ENCODE assay signal across 13 mouse cellular contexts in genomic region chr6:30528800-30529199, GRCm38 (mm10). TPM values are rescaled to one million over a fixed set of nuclear protein-coding genes. Genes with fewer than 3 reads are reported as not detected.
DNase-seq lines count a peak whose midpoint lies in the region; ATAC-seq lines count a peak whose summit lies in the region.
"Had no signal": no experiment of that assay in that cellular context is flagged by ENCODE, and none has a peak within 500 bp of the region (broad histone marks: within the 10 kb centered on the region; RNA-seq: fewer than 3 reads in every experiment).

No protein-coding gene starts in this region.

- peak overlapping the region; percentile 9 for H3K4me2 ChIP-seq in heart, embryonic 14.5 days (ENCODE audit: low read length)
- no peak overlapping the region for H3K4me2 ChIP-seq in lung, embryonic 16.5 days (ENCODE audit: low read depth, low read length)
- no peak overlapping the region for H3K4me2 ChIP-seq in embryonic facial prominence, embryonic 11.5 days (ENCODE audit: low read depth, low read length)
- no peak overlapping the region for H3K4me2 ChIP-seq in limb, embryonic 12.5 days
- H3K4me2 ChIP-seq: liver, embryonic 13.5 days had no signal

- intact Hi-C loops in heart, postnatal 25 days (cut with DNase I): no loop called here

- no peaks in the 10 kb centered on the region for H3K36me3 ChIP-seq in heart, embryonic 14.5 days (ENCODE audit: control insufficient read depth, insufficient read depth, low read length)
- no peaks in the 10 kb centered on the region for H3K36me3 ChIP-seq in lung, embryonic 16.5 days (ENCODE audit: control insufficient read depth, insufficient read depth, low read length)
- H3K36me3 ChIP-seq in embryonic facial prominence, embryonic 11.5 days (replicated peaks; ENCODE audit: control insufficient read depth, insufficient read depth, low read depth, low read length): no peaks in the 10 kb centered on the region
- no peaks in the 10 kb centered on the region for H3K36me3 ChIP-seq in limb, embryonic 12.5 days
- H3K36me3 ChIP-seq: liver, embryonic 13.5 days had no signal

- no peak for DNase-seq in heart, postnatal 25 days (ENCODE audit: low spot score)
- no peak for DNase-seq in lung, postnatal 4 days
- no peak for DNase-seq in embryonic facial prominence, embryonic 11.5 days (ENCODE audit: low spot score)
- no peak for DNase-seq in urinary bladder, postnatal 4 days (ENCODE audit: low spot score in 2 of 2)
- DNase-seq: adrenal gland, postnatal 10 days; cerebellum, adult 11-12 months; forebrain, postnatal 0 days; liver, embryonic 13.5 days had no signal

- H3K4me3 ChIP-seq in heart, embryonic 14.5 days (ENCODE audit: control insufficient read depth in 1 of 2, insufficient read depth in 1 of 2, low read depth in 1 of 2, low read length in 2 of 2): no peak overlapping the region
- H3K4me3 ChIP-seq in lung, embryonic 16.5 days (ENCODE audit: low read length): no peak overlapping the region
- H3K4me3 ChIP-seq in embryonic facial prominence, embryonic 11.5 days (ENCODE audit: low read depth, low read length): no peak overlapping the region
- no peak overlapping the region for H3K4me3 ChIP-seq in limb, embryonic 12.5 days (replicated peaks)
- H3K4me3 ChIP-seq: liver, embryonic 13.5 days had no signal

- H3K4me1 ChIP-seq in heart, embryonic 14.5 days (ENCODE audit: control insufficient read depth in 2 of 2, insufficient read depth in 2 of 2, low read length in 2 of 2): peaks cover 30 to 51% of the 10 kb centered on the region in 2 experiments
- H3K4me1 ChIP-seq in lung, embryonic 16.5 days (replicated peaks; ENCODE audit: control insufficient read depth, insufficient read depth, low read length): peaks cover 11% of the 10 kb centered on the region
- H3K4me1 ChIP-seq in embryonic facial prominence, embryonic 11.5 days (ENCODE audit: control insufficient read depth, insufficient read depth, low read length): peaks cover 7% of the 10 kb centered on the region; the same call in 1 of the 2 replicates
- H3K4me1 ChIP-seq in limb, embryonic 12.5 days (replicated peaks): peaks cover 53% of the 10 kb centered on the region

- no peaks in the 10 kb centered on the region for H3K27me3 ChIP-seq in heart, embryonic 14.5 days (ENCODE audit: control insufficient read depth, insufficient read depth, low read length)
- H3K27me3 ChIP-seq in lung, embryonic 16.5 days (ENCODE audit: control insufficient read depth, insufficient read depth, low read depth, low read length): no peaks in the 10 kb centered on the region
- H3K27me3 ChIP-seq in embryonic facial prominence, embryonic 11.5 days (ENCODE audit: control insufficient read depth, insufficient read depth, low read length): no peaks in the 10 kb centered on the region
- no peaks in the 10 kb centered on the region for H3K27me3 ChIP-seq in limb, embryonic 12.5 days

- ATAC-seq in heart, embryonic 14.5 days (ENCODE audit: insufficient number of reproducible peaks, insufficient read depth, low FRiP score, low read depth): peak; percentile 65
- peak; percentile 56; the same call in 1 of the 2 replicates for ATAC-seq in lung, embryonic 16.5 days (ENCODE audit: low read depth)
- no peak for ATAC-seq in embryonic facial prominence, embryonic 11.5 days (replicated peaks; ENCODE audit: insufficient number of reproducible peaks, low FRiP score, low TSS enrichment, low read depth)
- no peak for ATAC-seq in limb, embryonic 12.5 days (ENCODE audit: insufficient number of reproducible peaks, insufficient read depth, low FRiP score, low TSS enrichment, low read depth)
- ATAC-seq: CD4-positive, CD25-positive, alpha-beta regulatory T cell, adult 4 months; forebrain, postnatal 0 days had no signal

- no peaks in the 10 kb centered on the region for H3K9me3 ChIP-seq in heart, embryonic 14.5 days (ENCODE audit: control insufficient read depth, low read length)
- no peaks in the 10 kb centered on the region for H3K9me3 ChIP-seq in lung, embryonic 16.5 days (ENCODE audit: control insufficient read depth, low read length)
- no peaks in the 10 kb centered on the region for H3K9me3 ChIP-seq in embryonic facial prominence, embryonic 11.5 days (replicated peaks; ENCODE audit: control insufficient read depth, low read length)
- H3K9me3 ChIP-seq in limb, embryonic 12.5 days: no peaks in the 10 kb centered on the region
- H3K9me3 ChIP-seq: liver, embryonic 13.5 days had no signal

- peak overlapping the region; percentile 51 for H3K9ac ChIP-seq in heart, embryonic 14.5 days (ENCODE audit: low read length)
- no peak overlapping the region for H3K9ac ChIP-seq in lung, embryonic 16.5 days (ENCODE audit: low read length)
- H3K9ac ChIP-seq in embryonic facial prominence, embryonic 11.5 days (replicated peaks; ENCODE audit: low read length): no peak overlapping the region; the same call in 1 of the 2 replicates
- no peak overlapping the region for H3K9ac ChIP-seq in limb, embryonic 12.5 days (replicated peaks)
- H3K9ac ChIP-seq: forebrain, postnatal 0 days; liver, embryonic 13.5 days had no signal

- peak overlapping the region; percentile 75 to 81 for H3K27ac ChIP-seq in heart, embryonic 14.5 days (replicated peaks in 1 of 2; ENCODE audit: control insufficient read depth in 1 of 2, insufficient read depth in 1 of 2, low read depth in 2 of 2, low read length in 2 of 2)
- no peak overlapping the region for H3K27ac ChIP-seq in lung, embryonic 16.5 days (ENCODE audit: low read length)
- peak overlapping the region; percentile 78; the same call in 1 of the 2 replicates for H3K27ac ChIP-seq in embryonic facial prominence, embryonic 11.5 days (replicated peaks; ENCODE audit: low read depth, low read length)
- H3K27ac ChIP-seq in limb, embryonic 12.5 days: peak overlapping the region; percentile 99
- H3K27ac ChIP-seq: liver, embryonic 13.5 days had no signal

- whole genome bisulfite sequencing in heart, embryonic 14.5 days: 6% methylated on average over 6 of the region's 6 CpGs
- WGBS in lung, embryonic 16.5 days: 16% methylated on average over 6 of the region's 6 CpGs
- WGBS in embryonic facial prominence, embryonic 11.5 days: 49% methylated on average over 6 of the region's 6 CpGs
- 22% methylated on average over 6 of the region's 6 CpGs for WGBS in limb, embryonic 12.5 days

RNA-seq across cellular contexts. Expression of gene Cpa2, which starts 12.6 kb away (rescaled TPM):
- polyA plus RNA-seq in heart, embryonic 14.5 days (2014; fragmentation: Nextera tagmentation; extraction: Ambion mirVana): 2.2 and 4.8 TPM in 2 replicates
- total RNA-seq in heart, postnatal 25 days (2021): not detected
- polyA plus RNA-seq in lung, embryonic 16.5 days (2015; fragmentation: Nextera tagmentation; extraction: Ambion mirVana): 5.2 and 6.0 TPM in 2 replicates
- 9.1 and 10.5 TPM in 2 replicates for polyA plus RNA-seq in embryonic facial prominence, embryonic 11.5 days (2014; fragmentation: Nextera tagmentation; extraction: Ambion mirVana)
- polyA plus RNA-seq in limb, embryonic 12.5 days (2016; fragmentation: Nextera tagmentation; extraction: Ambion mirVana): 23.7 and 28.1 TPM in 2 replicates

RNA-seq across cellular contexts. Expression of gene Ssmem1, which starts 19.2 kb away (rescaled TPM):
- not detected in 2 replicates for polyA plus RNA-seq in heart, embryonic 14.5 days (2014; fragmentation: Nextera tagmentation; extraction: Ambion mirVana)
- total RNA-seq in heart, postnatal 25 days (2021): under 1 TPM in 1 of 2 experiments, not detected in 1; 0.25 TPM
- 0.19 TPM in 1 of 2 replicates, not detected in the other for polyA plus RNA-seq in lung, embryonic 16.5 days (2015; fragmentation: Nextera tagmentation; extraction: Ambion mirVana)
- 0.15 and 0.36 TPM in 2 replicates for polyA plus RNA-seq in embryonic facial prominence, embryonic 11.5 days (2014; fragmentation: Nextera tagmentation; extraction: Ambion mirVana)
- polyA plus RNA-seq in limb, embryonic 12.5 days (2016; fragmentation: Nextera tagmentation; extraction: Ambion mirVana): 0.50 TPM in 1 of 2 replicates, not detected in the other
- polyA plus RNA-seq: CD4-positive, CD25-positive, alpha-beta regulatory T cell, adult 4 months; forebrain, postnatal 0 days had no signal

RNA-seq across cellular contexts. Expression of gene Tmem209, which starts 19.2 kb away (rescaled TPM):
- polyA plus RNA-seq in heart, embryonic 14.5 days (2014; fragmentation: Nextera tagmentation; extraction: Ambion mirVana): 25.4 and 26.3 TPM in 2 replicates
- 1 to 10 TPM; 7.5 TPM for total RNA-seq in heart, postnatal 25 days (2021)
- polyA plus RNA-seq in lung, embryonic 16.5 days (2015; fragmentation: Nextera tagmentation; extraction: Ambion mirVana): 33.9 and 38.5 TPM in 2 replicates
- 44.1 TPM in 2 replicates for polyA plus RNA-seq in embryonic facial prominence, embryonic 11.5 days (2014; fragmentation: Nextera tagmentation; extraction: Ambion mirVana)
- polyA plus RNA-seq in limb, embryonic 12.5 days (2016; fragmentation: Nextera tagmentation; extraction: Ambion mirVana): 36.4 and 39.9 TPM in 2 replicates

RNA-seq across cellular contexts. Expression of gene Cpa4, which starts 39.4 kb away (rescaled TPM):
- 2.5 TPM in 2 replicates for polyA plus RNA-seq in heart, embryonic 14.5 days (2014; fragmentation: Nextera tagmentation; extraction: Ambion mirVana)
- not detected for total RNA-seq in heart, postnatal 25 days (2021)
- 0.08 TPM in 2 replicates for polyA plus RNA-seq in lung, embryonic 16.5 days (2015; fragmentation: Nextera tagmentation; extraction: Ambion mirVana)
- 1.4 TPM in 2 replicates for polyA plus RNA-seq in embryonic facial prominence, embryonic 11.5 days (2014; fragmentation: Nextera tagmentation; extraction: Ambion mirVana)
- 1.9 TPM in 2 replicates for polyA plus RNA-seq in limb, embryonic 12.5 days (2016; fragmentation: Nextera tagmentation; extraction: Ambion mirVana)
- total RNA-seq: layer of hippocampus, postnatal 25 days had no signal
- polyA plus RNA-seq: CD4-positive, CD25-positive, alpha-beta regulatory T cell, adult 4 months had no signal

Comparison
In these comparisons a context has a peak if more than half of its experiments do, and no peak if none do; other contexts are left out.
1. ATAC-seq: peak in heart, embryonic 14.5 days (single experiment) and lung, embryonic 16.5 days (single experiment); none in embryonic facial prominence, embryonic 11.5 days (single experiment) and limb, embryonic 12.5 days (single experiment).